Mouse (Mus musculus): ENCODE measurements at regions not wholly inside any gene's neighbourhood (a gene's known extent, or its start where the extent isn't known, plus 50 kb on each side); places are given as distances from the start of the nearest gene placed in this dataset.

GRCm38 (mm10) chr14:80901346-80901745 is 917.5 kb downstream of the Olfm4 start:
- no peak for DNase-seq

DNA sequence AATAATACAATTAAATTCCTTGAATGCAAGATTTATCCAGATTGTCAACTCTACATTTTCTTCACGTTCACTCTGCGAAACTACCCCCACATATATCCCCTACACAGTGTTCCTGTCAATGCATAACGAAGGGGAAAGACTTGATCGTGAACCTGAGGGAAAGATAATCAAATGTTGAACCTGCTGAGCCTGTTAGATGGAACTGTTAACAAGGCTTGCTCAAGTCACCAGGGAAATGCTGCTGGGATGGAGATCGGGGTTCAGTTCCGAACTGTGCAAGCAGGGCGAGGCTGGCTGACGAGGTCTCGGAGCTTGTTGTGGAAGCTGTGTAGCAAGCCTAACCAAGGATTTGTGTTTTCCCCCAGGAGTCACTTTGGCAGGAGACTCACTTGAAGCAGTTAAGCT is 917.9 kb downstream of the Olfm4 start:
- no peak for DNase-seq

- peak; percentile 61 for DNase-seq
Observed at GRCm38 (mm10) chr14:80916031-80916430, 932.1 kb downstream of the Olfm4 start.

DNA sequence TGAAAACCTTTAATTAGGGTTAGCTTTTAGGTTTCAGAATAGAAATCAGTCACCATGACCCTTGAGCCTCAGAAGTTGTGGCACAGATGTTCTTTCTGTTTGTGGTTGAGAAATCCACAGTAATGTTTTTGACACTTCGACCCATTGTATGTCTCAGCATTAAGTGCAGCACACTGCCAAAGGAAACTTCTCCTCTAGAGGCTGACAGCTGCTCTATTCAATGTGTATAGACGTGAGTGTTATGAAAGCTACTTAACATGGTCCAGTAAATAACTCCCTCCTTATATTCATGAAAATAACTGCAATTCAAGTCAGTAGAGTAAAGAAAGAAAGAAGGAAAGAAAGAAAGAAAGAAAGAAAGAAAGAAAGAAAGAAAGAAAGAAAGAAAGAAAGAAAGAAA is 939.9 kb downstream of the Olfm4 start:
- no peak for DNase-seq

GRCm38 (mm10) chr14:80959966-80960365 is 976.1 kb downstream of the Olfm4 start:
- no peak for DNase-seq

DNA sequence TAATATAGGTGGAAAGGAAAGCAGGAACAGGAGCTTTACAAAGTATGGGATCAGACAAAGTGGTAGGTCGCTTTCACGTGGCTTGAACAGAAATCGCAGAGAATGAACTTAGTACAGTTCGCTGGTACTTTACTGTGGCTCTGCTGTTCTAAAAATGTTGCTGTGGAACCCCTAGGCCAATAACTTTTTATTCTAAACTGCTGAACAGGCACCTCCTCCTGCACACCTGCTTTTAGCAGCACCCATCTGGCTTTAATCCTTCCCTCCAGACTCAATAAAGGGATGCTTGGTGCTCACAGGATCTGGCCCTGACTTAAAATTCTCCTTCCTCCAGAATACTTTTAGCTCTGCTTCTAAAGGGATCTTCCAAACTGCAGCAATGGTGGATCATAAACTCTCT is 991.9 kb downstream of the Olfm4 start:
- no peak for DNase-seq

GRCm38 (mm10) chr14:80976662-80977061 is 992.8 kb downstream of the Olfm4 start:
- DNase-seq: no peak

GRCm38 (mm10) chr14:80979475-80979874 is 995.6 kb downstream of the Olfm4 start:
- no peak for DNase-seq

DNA sequence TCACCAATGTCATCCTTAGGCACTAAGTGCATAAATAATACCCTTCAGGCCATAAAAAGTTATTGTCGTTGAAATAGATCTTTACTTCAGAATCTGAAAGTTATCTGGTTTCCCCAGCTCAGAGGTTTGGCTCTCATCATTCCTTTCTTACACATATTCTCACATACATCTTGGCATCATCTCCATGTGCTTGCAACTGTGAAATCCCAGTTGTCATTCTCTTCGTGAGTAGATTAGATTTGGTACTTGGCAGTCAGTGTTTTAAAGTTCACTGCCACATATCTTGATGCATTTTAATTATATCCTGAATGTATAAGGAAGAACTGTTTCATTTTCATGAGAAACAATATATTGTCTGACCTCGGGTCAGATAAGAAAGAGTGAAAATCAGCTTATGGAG is 1006.3 kb downstream of the Olfm4 start:
- no peak for DNase-seq

- DNase-seq: no peak
Observed at GRCm38 (mm10) chr14:80990679-80991286, 1006.9 kb downstream of the Olfm4 start.

GRCm38 (mm10) chr14:80999030-80999429 is 1015.1 kb downstream of the Olfm4 start:
- DNase-seq: no peak

GRCm38 (mm10) chr14:81013208-81013607 is 1029.3 kb downstream of the Olfm4 start:
- DNase-seq: no peak

- DNase-seq: no peak
Observed at GRCm38 (mm10) chr14:81031475-81031874, 1047.6 kb downstream of the Olfm4 start.

- DNase-seq: no peak
Observed at GRCm38 (mm10) chr14:81037635-81038034, 1053.8 kb downstream of the Olfm4 start.

- DNase-seq: no peak
Observed at GRCm38 (mm10) chr14:81038045-81038444, 1054.2 kb downstream of the Olfm4 start.
